Mouse (Mus musculus): ENCODE results near the gene Hoxd8.

DNA sequence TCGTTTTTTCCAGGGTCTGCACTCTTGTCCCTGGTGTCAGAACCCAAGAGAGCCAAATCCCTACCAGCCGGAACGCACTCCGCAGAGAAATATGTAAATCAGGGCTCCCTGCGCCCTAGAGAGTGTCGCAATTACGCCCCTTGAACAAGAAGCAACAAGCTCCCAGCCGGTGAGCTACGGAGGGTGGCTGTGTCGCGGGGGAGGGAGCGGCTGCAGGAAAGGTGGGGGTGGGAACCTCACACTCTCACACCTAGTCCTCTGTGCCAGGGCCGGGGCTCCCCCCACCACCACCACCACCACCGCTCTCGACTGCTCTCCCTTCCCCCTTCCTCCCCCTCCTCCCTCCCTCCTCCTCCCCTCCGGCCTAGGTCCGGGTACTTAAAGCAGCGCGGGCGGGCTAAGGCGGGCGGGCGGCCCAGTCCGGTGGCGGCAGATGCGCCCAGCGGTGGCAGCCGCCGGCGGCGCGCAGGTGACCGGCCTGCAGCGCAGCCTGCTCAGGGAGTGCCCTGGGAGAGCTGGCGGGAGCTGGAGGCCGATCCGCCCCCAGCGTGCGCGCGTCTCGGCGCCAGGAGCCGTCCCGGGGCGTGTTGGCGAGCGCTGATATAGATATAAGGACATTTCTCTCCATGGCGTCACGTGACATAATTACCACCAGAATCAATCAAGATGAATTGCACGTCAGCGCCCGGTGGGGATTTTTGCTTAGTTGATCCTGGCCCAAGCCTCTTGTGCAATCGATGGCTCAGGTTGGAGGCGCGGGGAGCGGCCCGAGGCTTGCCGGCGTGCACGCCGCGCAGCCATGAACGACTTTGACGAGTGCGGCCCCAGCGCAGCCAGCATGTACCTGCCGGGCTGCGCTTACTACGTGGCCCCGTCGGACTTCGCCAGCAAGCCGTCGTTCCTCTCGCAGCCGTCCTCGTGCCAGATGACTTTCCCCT, 22.6 kb upstream of the Hoxd8 start:
- no peak for TF ChIP-seq POLR2A (IDR thresholded peaks at IDR 0.05; ENCODE audit: extremely low read depth, insufficient read depth, low read length)
- TF ChIP-seq CTCF (IDR thresholded peaks at IDR 0.05; ENCODE audit: low read depth, low read length) = no peak

Data from liver, adult 2 months (tissue).